Mouse (Mus musculus) CD4-positive helper T cell, adult 2 months (primary cell): Measurements from ENCODE around the gene Alox12e.

Experiments used
- DNase-seq: peaks from one replicate; pipeline ENCODE4 v3.0.0-alpha.2; 2012; ENCODE audit warnings: low read depth, missing footprints, low spot score

Alox12e gene

DNA sequence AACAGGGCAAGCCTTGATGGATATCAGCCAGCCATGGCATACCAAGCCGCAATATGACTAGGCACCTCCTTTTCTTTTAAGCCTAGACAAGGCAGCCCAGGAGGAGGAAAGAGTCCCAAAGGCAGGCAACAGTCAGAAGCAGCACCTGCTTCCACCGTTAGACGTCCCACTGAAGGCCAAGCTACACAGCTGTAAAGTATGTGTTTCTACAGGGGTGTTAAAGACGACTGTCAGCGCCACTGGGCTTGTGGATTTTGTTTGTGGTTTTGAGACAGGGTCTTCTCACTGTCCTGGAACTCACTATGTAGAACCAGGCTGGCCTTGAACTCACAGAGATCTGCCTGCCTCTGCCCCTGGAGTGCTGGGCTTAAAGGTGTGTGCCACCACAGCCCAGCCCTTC, 36.7 kb downstream of the Alox12e start:
- no peak for DNase-seq

DNA sequence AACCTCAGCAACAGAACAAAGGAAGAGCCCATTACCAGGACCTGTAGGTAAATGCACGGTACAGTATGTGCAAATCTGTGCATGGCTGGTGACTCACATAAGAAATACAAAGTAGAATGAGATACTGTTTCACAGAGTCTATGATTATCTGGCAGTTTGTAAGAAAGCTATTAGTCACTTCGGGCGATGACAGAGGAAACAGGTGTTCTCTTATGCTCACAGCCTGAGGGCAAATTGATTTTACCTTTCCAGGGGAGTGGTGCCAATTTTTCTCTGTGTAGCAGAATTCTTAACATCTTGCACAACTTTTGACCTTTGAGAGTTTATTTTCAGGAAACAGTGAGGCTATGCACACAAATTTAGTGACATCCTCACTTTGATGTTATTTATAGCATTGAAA, 37.7 kb downstream of the Alox12e start:
- DNase-seq: no peak

DNA sequence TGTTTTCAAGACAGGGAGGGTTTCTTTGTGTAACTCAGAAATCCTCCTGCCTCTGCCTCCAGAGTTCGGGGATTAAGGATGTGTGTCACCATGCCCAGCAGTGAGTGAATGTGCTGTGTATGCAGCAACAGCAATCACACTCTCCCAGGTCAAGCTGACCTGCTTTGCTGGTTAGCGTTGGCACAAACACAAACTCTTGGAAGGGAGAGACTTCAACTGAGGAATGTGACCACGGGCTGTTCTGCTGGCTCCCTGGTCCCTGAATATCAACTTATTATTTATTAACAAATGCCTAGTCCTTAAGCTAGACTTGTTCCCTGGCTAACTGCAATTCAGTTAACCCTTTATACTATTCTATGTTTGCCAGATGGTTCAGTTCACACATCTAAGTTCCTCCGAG, 38.8 kb downstream of the Alox12e start:
- DNase-seq: no peak

DNA sequence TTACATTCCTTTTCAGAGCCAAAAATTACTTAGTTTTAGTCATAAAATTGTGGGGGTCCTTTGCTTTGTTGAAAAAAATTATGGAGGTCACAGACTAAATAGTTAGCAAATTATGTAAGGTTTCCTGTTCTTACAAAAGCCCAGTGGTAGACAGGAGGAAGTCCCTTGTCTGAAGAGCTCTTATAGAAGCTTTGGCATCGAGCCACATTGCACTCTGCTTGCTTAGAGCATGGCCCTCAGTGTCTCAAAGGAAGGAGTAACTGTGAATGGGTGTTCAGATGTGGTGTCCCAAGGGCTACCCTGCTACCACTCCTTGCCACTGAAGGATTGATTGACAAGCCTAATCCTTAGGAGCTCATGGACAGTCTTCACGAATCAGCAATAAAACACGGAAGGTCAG, 42.0 kb downstream of the Alox12e start:
- peak; percentile 59 for DNase-seq

DNA sequence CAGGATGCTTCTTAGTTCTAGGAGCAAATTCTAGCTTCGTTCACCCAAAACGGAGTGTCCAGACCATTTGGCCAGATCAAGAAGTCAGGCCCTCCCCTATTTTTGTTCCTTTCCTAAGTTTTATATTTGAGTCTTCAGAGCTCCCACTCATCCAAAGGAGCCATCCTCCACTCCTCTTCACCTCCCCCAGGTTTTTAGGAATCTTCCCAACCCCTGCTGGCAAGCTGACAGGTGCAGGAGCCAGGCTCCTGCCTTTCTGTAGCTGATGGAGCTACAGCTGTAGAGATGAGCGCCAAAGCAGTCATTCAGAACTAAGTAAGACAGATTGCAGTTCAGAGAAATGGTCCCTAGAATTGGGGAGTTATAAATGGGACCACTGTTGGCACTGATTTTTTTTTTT, 43.5 kb downstream of the Alox12e start:
- no peak for DNase-seq

DNA sequence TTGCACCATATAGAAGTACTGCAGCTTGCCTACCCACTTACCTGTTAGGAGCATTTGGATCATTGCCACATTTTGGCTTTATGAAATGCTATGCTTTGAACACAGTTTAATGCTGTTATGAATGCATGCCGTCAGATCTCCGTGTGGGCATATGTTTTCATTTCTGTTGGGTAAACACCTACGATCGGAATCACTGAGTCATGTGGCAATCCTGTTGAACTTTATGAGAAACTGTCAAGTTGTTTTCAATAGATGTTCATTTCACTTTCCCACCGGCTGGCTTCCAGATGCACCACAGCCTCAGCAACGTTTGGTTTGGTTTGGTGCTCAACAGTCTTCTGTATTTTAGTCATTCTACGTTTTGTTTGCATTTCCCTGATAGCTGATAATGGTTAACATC, 50.8 kb downstream of the Alox12e start:
- peak; percentile 71 for DNase-seq

DNA sequence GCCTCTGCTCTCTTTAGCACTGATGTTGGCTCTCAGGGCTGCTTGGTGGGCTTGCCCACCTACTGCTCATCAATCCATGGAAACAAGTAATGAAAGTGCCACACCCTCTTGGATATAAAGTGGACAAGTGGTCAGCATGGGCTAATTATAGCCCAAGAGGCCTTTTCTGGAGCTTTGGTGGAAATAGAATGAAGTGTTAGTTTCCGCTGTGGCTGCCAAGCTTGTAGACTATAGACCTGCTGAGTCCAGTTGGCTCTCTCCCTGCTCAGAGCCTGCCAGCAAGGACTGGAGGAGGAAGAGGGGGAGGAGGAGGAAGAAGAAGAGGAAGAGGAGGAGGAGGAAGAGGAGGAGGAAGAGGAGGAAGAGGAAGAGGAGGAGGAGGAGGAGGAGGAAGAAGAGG, 56.0 kb downstream of the Alox12e start:
- no peak for DNase-seq

DNA sequence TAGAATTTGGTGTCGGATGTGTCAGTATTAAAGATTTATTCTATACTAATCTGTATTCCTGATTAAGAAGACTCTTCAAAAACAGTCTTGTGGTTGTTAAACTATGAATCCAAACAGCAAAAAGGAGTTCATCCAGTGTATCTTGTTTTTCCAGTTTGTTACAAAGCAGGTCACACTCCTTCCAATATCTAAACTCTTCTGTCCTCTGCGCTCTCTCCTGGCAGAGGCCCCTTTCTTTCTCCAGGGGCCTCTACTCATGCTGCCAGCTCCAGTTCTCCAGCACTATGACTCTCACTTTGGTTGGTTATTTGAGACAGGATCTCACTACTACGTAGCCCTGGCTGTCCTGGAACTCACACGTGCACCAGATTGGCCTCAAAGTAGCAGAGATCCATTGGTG, 56.6 kb downstream of the Alox12e start:
- no peak for DNase-seq
